Mouse (Mus musculus) forebrain, postnatal 0 days (tissue): Measurements from ENCODE around the gene Nek2. TPM values are rescaled to one million over a fixed set of nuclear protein-coding genes. Genes with fewer than 3 reads are reported as not detected.

Experiments used
- ATAC-seq: fragments of 200-750 bp; cut with Nextera tagmentation; 2 replicates; pipeline ENCODE4 v1.8.0; 2017; ENCODE audit warnings: mild to moderate bottlenecking, moderate library complexity
- DNase-seq: peaks from one replicate; pipeline ENCODE4 v3.0.0-alpha.2; 2015
- H3K27ac ChIP-seq: fragments of 300-500 bp; sonication (generic); 2 replicates; pipeline ENCODE4 v1.5.1; 2014; ENCODE audit warnings: low read depth, mild to moderate bottlenecking, antibody characterized with exemption, low read length, moderate library complexity, mixed read lengths
- H3K27me3 ChIP-seq: fragments of 300-500 bp; sonication (generic); 2 replicates; pipeline ENCODE4 v1.6.1; 2014; ENCODE audit warnings: mild to moderate bottlenecking, low read length, mixed read lengths; ENCODE audit not compliant: insufficient read depth
- H3K36me3 ChIP-seq: fragments of 300-500 bp; sonication (generic); 2 replicates; pipeline ENCODE4 v1.6.1; 2014; ENCODE audit warnings: mild to moderate bottlenecking, moderate library complexity; ENCODE audit not compliant: insufficient read depth
- H3K4me1 ChIP-seq: fragments of 300-500 bp; sonication (generic); 2 replicates; pipeline ENCODE4 v1.6.1; 2014; ENCODE audit warnings: antibody characterized with exemption; ENCODE audit not compliant: insufficient read depth
- H3K4me2 ChIP-seq: fragments of 300-500 bp; sonication (generic); 2 replicates; pipeline ENCODE4 v1.6.1; 2014; ENCODE audit warnings: low read depth, mild to moderate bottlenecking, moderate library complexity
- H3K4me3 ChIP-seq: fragments of 300-500 bp; sonication (generic); 2 replicates; pipeline ENCODE4 v1.5.1; 2014; ENCODE audit warnings: low read depth, low read length, mixed read lengths
- H3K9ac ChIP-seq: fragments of 300-500 bp; sonication (generic); 2 replicates; pipeline ENCODE4 v1.6.1; 2014; ENCODE audit warnings: mild to moderate bottlenecking
- H3K9me3 ChIP-seq: fragments of 300-500 bp; sonication (generic); 2 replicates; pipeline ENCODE4 v1.6.1; 2016; ENCODE audit warnings: low read length
- CTCF ChIP-seq: sonication (generic); IDR thresholded peaks from 2 replicates; pipeline ENCODE4 v1.5.1; 2016; ENCODE audit warnings: antibody characterized with exemption, control low read depth, low read depth
- WGBS: fragments of 180-500 bp; shearing (Covaris S2); extraction: QIAGEN DNeasy Blood & Tissue Kit; methylation state at CpG from one replicate; pipeline ENCODE4 v1.1.7; 2014; 5-methylcytosine and 5-hydroxymethylcytosine counted together
- polyA plus RNA-seq: library from polyadenylated mRNA; unstranded; fragments of >200 nt; fragmentation: Nextera tagmentation; extraction: Ambion mirVana; gene quantifications from 2 replicates; pipeline ENCODE4 v1.2.1, GENCODE M21; 2015
- total RNA-seq: library from RNA; depleted of rRNA; stranded (reverse); fragments of >200 nt; gene quantifications from 2 replicates; pipeline ENCODE4 v1.2.3, GENCODE M21; 2014; rRNA removed

Nek2 gene
- total and polyA plus RNA-seq, 2 experiments from 2014 or later = 5.1 to 6.2 TPM

- H3K27me3 ChIP-seq = no peaks in the 10 kb centered on the region
- H3K9ac ChIP-seq = no peak overlapping the region
- TF ChIP-seq CTCF = no peak
- DNase-seq (no peak), ATAC-seq (no peak)
- H3K4me2 ChIP-seq = no peak overlapping the region
- H3K9me3 ChIP-seq = no peaks in the 10 kb centered on the region
- 90% methylated on average over 7 of the region's 7 CpGs for WGBS
- H3K36me3 ChIP-seq = no peaks in the 10 kb centered on the region
- H3K4me3 ChIP-seq = no peak overlapping the region
- no peak overlapping the region for H3K27ac ChIP-seq
- H3K4me1 ChIP-seq = no peaks in the 10 kb centered on the region
These were observed 53.8 kb downstream of the Nek2 start for GRCm38 (mm10) chr1:191875006-191875405.

- 77% methylated on average over 9 of the region's 9 CpGs for WGBS
- Histone ChIP-seq H3K4me3 (no peak overlapping the region), H3K36me3 (no peaks in the 10 kb centered on the region), H3K9me3 (no peaks in the 10 kb centered on the region), H3K9ac (no peak overlapping the region), H3K4me1 (no peaks in the 10 kb centered on the region), H3K27me3 (no peaks in the 10 kb centered on the region), H3K27ac (no peak overlapping the region), H3K4me2 (no peak overlapping the region)
- no peak for TF ChIP-seq CTCF
- ATAC-seq = no peak
- no peak for DNase-seq
These were observed 54.5 kb downstream of the Nek2 start for GRCm38 (mm10) chr1:191875683-191876305.

DNA sequence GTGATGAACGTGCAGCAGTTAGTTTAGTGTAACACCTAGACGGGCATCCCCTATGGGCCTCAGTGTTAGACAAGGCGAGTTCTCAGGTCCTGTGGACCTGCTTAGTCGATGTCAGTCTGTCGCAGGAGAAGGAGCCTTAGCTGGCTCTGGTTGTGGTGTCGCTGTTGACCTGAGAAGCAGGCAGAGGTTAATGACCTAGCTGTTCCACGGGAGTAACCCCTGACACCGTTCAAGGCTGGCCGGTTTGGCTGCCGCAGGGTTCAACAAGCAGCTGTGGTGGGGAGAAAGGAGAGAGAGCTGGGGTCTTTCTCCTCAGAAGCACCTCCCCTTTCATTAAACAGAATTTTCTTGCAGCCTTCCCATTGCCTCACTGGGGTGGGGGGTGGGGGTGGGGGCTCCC lies 56.4 kb downstream of the Nek2 start:
- Histone ChIP-seq H3K4me1 (no peaks in the 10 kb centered on the region), H3K9ac (no peak overlapping the region), H3K4me3 (no peak overlapping the region), H3K27me3 (no peaks in the 10 kb centered on the region), H3K4me2 (no peak overlapping the region), H3K9me3 (no peaks in the 10 kb centered on the region), H3K36me3 (no peaks in the 10 kb centered on the region), H3K27ac (no peak overlapping the region)
- no peak for DNase-seq
- no peak for TF ChIP-seq CTCF
- no peak for ATAC-seq
- WGBS = 79% methylated on average over 10 of the region's 10 CpGs

- no peak for TF ChIP-seq CTCF
- 23% methylated on average over 4 of the region's 4 CpGs for WGBS
- Histone ChIP-seq H3K27ac (no peak overlapping the region), H3K36me3 (no peaks in the 10 kb centered on the region), H3K27me3 (no peaks in the 10 kb centered on the region), H3K4me1 (no peaks in the 10 kb centered on the region), H3K9ac (no peak overlapping the region), H3K9me3 (no peaks in the 10 kb centered on the region), H3K4me2 (no peak overlapping the region), H3K4me3 (no peak overlapping the region)
- DNase-seq = peak; percentile 27
- peak; percentile 36; the same call in 1 of the 2 replicates for ATAC-seq
These were observed 57.3 kb downstream of the Nek2 start for GRCm38 (mm10) chr1:191878518-191878921.

- no peak for ATAC-seq
- WGBS = 98% methylated on average over 3 of the region's 3 CpGs
- TF ChIP-seq CTCF = no peak
These were observed 59.0 kb downstream of the Nek2 start for GRCm38 (mm10) chr1:191880247-191880646.

DNA sequence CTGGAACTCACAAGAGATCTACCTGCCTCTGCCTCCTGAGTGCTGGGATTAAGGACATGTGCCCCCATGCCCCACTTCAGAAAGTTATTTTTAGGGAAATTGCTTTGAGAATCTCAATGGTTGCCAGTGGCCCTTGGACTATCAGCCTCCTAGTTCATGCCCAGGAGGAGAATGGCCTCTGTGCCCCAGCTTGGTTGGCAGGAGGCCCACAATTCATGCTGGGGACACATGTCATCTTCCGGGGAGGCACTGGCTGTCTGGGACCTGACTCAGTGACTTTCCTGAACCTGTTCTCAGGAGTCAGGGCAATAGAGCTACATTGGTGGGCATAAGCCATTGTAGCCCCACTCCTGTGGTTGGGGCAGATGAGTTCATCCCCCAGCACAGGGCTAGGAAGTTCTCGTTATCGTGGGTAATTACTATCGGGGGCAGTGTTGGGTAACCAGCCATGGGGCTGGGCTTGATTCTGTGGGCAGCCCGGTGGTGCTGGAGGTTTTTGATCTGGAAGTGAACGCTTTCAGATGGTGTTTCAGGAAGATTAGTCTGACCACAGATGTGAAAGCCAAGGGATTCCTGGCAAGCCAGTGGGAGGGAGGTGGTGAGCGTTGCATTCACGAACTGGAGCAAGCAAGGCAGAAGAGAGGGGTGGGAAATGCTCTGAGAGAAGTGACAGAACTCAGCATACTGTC lies 59.8 kb downstream of the Nek2 start:
- DNase-seq = no peak
- no peak for TF ChIP-seq CTCF
- H3K4me3 ChIP-seq = no peak overlapping the region
- H3K27me3 ChIP-seq = no peaks in the 10 kb centered on the region
- H3K27ac ChIP-seq = no peak overlapping the region
- no peak overlapping the region for H3K9ac ChIP-seq
- ATAC-seq = no peak
- no peaks in the 10 kb centered on the region for H3K4me1 ChIP-seq
- no peaks in the 10 kb centered on the region for H3K9me3 ChIP-seq
- H3K4me2 ChIP-seq = no peak overlapping the region
- no peaks in the 10 kb centered on the region for H3K36me3 ChIP-seq
- WGBS = 58% methylated on average over 8 of the region's 8 CpGs

More at GRCm38 (mm10) chr1:191880247-191880646, 59.0 kb downstream of the Nek2 start:
- no peaks in the 10 kb centered on the region for H3K27me3 ChIP-seq
- no peaks in the 10 kb centered on the region for H3K9me3 ChIP-seq
- H3K4me1 ChIP-seq = no peaks in the 10 kb centered on the region
- H3K36me3 ChIP-seq = no peaks in the 10 kb centered on the region
- no peak overlapping the region for H3K4me3 ChIP-seq
- no peak for DNase-seq
- no peak overlapping the region for H3K9ac ChIP-seq
- no peak overlapping the region for H3K27ac ChIP-seq
- no peak overlapping the region for H3K4me2 ChIP-seq

DNA sequence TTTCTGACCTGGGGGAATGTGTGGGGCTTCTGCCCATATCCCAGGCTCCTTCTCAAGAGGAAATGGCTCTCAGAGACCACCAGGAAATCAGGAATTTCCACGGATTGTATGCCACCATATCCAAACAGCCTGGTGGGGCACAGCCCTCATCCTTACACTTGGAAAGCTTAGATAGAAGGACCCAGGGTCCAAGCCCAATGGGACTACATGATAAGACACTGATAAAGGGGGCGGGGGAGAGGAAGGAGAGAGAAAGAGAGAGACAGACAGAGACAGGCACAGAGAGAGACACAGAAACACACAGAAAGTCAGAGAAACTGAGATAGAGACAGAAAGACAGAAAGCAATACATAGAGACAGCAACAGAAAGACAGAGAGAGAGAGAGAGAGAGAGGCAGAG lies 60.4 kb downstream of the Nek2 start:
- no peak for DNase-seq
- no peak for TF ChIP-seq CTCF
- ATAC-seq = no peak
- no peaks in the 10 kb centered on the region for H3K36me3 ChIP-seq
- no peak overlapping the region for H3K4me2 ChIP-seq
- no peaks in the 10 kb centered on the region for H3K9me3 ChIP-seq
- no peaks in the 10 kb centered on the region for H3K4me1 ChIP-seq
- H3K4me3 ChIP-seq = no peak overlapping the region
- 65% methylated on average over 2 of the region's 2 CpGs for WGBS
- no peaks in the 10 kb centered on the region for H3K27me3 ChIP-seq
- no peak overlapping the region for H3K9ac ChIP-seq
- no peak overlapping the region for H3K27ac ChIP-seq

Other genes with a start within 250 kb of the Nek2 start
- gene Dtl, start 245.9 kb upstream of the Nek2 start, total RNA-seq = 3.2 and 5.8 TPM in 2 replicates
- 2.8 and 4.5 TPM in 2 replicates for gene Dtl, start 245.9 kb upstream of the Nek2 start, polyA plus RNA-seq
- 29.8 and 47.8 TPM in 2 replicates for gene Ints7, start 245.8 kb upstream of the Nek2 start, total RNA-seq
- gene Ints7, start 245.8 kb upstream of the Nek2 start, polyA plus RNA-seq = 21.6 and 27.9 TPM in 2 replicates
- gene Lpgat1, start 103.6 kb upstream of the Nek2 start, total RNA-seq = 55.8 and 73.8 TPM in 2 replicates
- gene Lpgat1, start 103.6 kb upstream of the Nek2 start, polyA plus RNA-seq = 30.1 and 46.6 TPM in 2 replicates
- 22.4 and 32.4 TPM in 2 replicates for gene Slc30a1, start 85.3 kb downstream of the Nek2 start, total RNA-seq
- 4.1 and 4.9 TPM in 2 replicates for gene Slc30a1, start 85.3 kb downstream of the Nek2 start, polyA plus RNA-seq
- gene Rd3, start 155.9 kb downstream of the Nek2 start, total RNA-seq = 0.92 and 1.9 TPM in 2 replicates
- 3.3 and 3.4 TPM in 2 replicates for gene Rd3, start 155.9 kb downstream of the Nek2 start, polyA plus RNA-seq